Mouse (Mus musculus): ENCODE measurements at regions not wholly inside any gene's neighbourhood (a gene's known extent, or its start where the extent isn't known, plus 50 kb on each side); places are given as distances from the start of the nearest gene placed in this dataset.
A peak's percentile ranks its signal among the peaks of the same experiment; 100 is the strongest.

DNA sequence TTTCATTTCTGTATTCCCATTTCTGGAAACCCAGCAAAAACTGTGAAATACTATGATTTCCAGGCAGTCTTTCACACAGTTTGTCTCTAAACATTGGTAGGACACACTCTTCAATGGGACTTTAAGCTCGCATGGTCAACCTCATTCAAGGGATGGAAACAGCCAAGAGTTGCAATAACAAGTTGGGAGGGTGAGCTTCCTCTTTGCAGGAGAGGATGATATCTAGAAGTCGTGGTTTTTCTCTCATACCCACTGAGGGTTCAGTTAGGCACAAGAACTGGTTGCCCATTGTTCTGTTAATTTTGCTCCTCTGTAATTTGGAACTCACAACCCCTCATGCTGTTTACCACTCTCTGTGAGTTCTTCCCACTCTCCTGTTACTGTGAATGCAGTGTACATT is 290.5 kb downstream of the Satb1 start:
- Histone ChIP-seq H3K27me3 (ENCODE audit: insufficient read depth, low read length) (no peaks in the 10 kb centered on the region), H3K9ac (replicated peaks; ENCODE audit: low read length) (no peak overlapping the region), H3K4me1 (ENCODE audit: insufficient read depth, low read length) (no peaks in the 10 kb centered on the region), H3K36me3 (ENCODE audit: insufficient read depth, low read length) (no peaks in the 10 kb centered on the region), H3K9me3 (ENCODE audit: low read length) (no peaks in the 10 kb centered on the region), H3K4me3 (ENCODE audit: low read length) (no peak overlapping the region), H3K27ac (ENCODE audit: low read length) (no peak overlapping the region), H3K4me2 (replicated peaks; ENCODE audit: low read depth, low read length) (no peak overlapping the region)
- no peak for ATAC-seq (ENCODE audit: low FRiP score, low TSS enrichment)
- WGBS, result 81% methylated on average over 2 of the region's 2 CpGs

DNA sequence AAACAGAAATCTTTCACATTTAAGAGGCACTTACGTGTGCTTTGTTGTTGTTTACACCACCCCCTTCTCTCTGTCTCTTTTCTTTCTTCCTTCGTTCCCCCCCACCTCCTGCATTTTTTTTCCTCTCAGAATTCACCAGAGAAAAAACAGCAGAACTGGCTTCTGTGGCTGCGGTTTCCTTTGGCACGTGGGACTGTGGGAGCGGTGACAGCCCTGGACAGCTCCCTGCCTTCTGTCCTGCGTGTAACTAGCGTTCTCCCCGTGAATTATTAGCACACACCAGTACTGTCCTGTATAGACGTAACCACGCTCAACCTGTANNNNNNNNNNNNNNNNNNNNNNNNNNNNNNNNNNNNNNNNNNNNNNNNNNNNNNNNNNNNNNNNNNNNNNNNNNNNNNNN is 298.4 kb downstream of the Satb1 start:
- H3K9ac ChIP-seq (replicated peaks; ENCODE audit: low read length), result no peak overlapping the region
- peak overlapping the region; percentile 48 for H3K4me2 ChIP-seq (replicated peaks; ENCODE audit: low read depth, low read length)
- 7% methylated on average over 10 of the region's 10 CpGs for WGBS
- no peaks in the 10 kb centered on the region for H3K27me3 ChIP-seq (ENCODE audit: insufficient read depth, low read length)
- peak overlapping the region; percentile 20; the same call in 1 of the 2 replicates for H3K4me3 ChIP-seq (ENCODE audit: low read length)
- H3K36me3 ChIP-seq (ENCODE audit: insufficient read depth, low read length), result no peaks in the 10 kb centered on the region
- H3K27ac ChIP-seq (ENCODE audit: low read length), result no peak overlapping the region
- 0 out of 2 replicates have a peak, but pooled peaks cover 7% of the 10 kb centered on the region for H3K4me1 ChIP-seq (ENCODE audit: insufficient read depth, low read length)
- peak; percentile 88 for ATAC-seq (ENCODE audit: low FRiP score, low TSS enrichment)
- no peaks in the 10 kb centered on the region for H3K9me3 ChIP-seq (ENCODE audit: low read length)

DNA sequence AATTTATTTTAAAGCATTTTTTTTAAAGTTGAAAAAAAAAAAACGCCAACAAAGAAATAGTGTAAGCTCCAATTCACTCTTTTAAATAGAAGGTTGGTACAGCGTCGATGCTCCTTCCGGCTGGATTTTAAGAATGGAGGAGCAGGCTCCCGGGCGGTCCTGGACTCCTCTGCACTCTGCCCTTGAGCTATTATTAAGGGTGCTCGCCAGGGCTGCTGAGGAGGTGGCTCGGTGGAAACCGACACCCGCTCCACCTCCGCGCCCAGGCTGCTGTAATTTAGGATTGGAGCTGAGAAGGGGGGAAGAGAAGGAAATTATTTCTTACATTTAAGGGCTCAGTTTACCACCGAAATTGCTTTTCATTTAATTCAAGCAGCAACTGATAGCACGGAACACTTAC is 298.8 kb downstream of the Satb1 start:
- Histone ChIP-seq H3K9ac (replicated peaks; ENCODE audit: low read length) (no peak overlapping the region), H3K4me3 (ENCODE audit: low read length) (peak overlapping the region; percentile 20; the same call in 1 of the 2 replicates), H3K27me3 (ENCODE audit: insufficient read depth, low read length) (no peaks in the 10 kb centered on the region), H3K27ac (ENCODE audit: low read length) (no peak overlapping the region), H3K36me3 (ENCODE audit: insufficient read depth, low read length) (no peaks in the 10 kb centered on the region), H3K4me2 (replicated peaks; ENCODE audit: low read depth, low read length) (peak overlapping the region; percentile 48), H3K9me3 (ENCODE audit: low read length) (no peaks in the 10 kb centered on the region), H3K4me1 (ENCODE audit: insufficient read depth, low read length) (0 out of 2 replicates have a peak, but pooled peaks cover 7% of the 10 kb centered on the region)
- ATAC-seq (ENCODE audit: low FRiP score, low TSS enrichment), result peak; percentile 91
- 6% methylated on average over 14 of the region's 14 CpGs for WGBS

DNA sequence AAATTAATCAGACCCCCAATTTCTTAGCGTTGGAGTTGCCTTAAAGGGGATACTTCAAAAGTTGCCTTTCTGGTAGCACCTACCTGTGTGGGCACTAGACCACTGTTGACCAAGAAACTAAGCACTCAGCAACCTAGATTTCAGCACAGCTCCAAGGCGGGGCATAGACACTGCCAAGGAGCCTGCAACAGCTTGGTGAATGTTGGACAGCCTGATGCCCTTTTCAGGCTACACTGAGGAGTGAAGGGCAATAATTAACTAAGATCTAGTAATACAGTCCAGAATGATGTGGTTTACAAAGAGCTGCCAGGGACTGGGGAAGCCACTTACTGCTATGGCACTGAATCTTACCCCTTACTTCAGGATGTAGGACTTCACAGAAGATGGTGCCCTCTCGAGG is 304.9 kb downstream of the Satb1 start:
- WGBS, result 82% methylated on average over 3 of the region's 3 CpGs
- Histone ChIP-seq H3K4me1 (ENCODE audit: insufficient read depth, low read length) (no peaks in the 10 kb centered on the region), H3K9ac (replicated peaks; ENCODE audit: low read length) (no peak overlapping the region), H3K4me2 (replicated peaks; ENCODE audit: low read depth, low read length) (no peak overlapping the region), H3K27ac (ENCODE audit: low read length) (no peak overlapping the region), H3K9me3 (ENCODE audit: low read length) (no peaks in the 10 kb centered on the region), H3K36me3 (ENCODE audit: insufficient read depth, low read length) (no peaks in the 10 kb centered on the region), H3K4me3 (ENCODE audit: low read length) (no peak overlapping the region), H3K27me3 (ENCODE audit: insufficient read depth, low read length) (no peaks in the 10 kb centered on the region)
- peak; percentile 79 for ATAC-seq (ENCODE audit: low FRiP score, low TSS enrichment)

DNA sequence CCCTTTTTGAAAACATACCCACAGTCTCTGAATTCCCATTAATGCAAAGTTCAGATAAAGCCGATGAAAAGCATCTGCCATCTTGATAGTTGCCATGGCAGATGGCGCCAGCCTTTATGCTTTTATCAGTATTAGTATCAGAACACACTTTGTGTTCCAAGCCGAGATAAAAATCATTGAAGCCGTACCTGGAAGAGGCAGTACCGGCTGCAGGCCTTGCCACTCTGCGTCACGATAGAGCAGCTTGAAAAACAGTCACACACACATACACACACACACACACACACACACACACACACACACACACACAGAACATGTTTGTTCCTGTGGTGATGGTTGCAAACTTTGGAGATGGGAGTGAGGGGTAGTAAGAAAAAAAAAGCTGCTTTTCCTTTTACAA is 306.2 kb downstream of the Satb1 start:
- Histone ChIP-seq H3K27me3 (ENCODE audit: insufficient read depth, low read length) (no peaks in the 10 kb centered on the region), H3K36me3 (ENCODE audit: insufficient read depth, low read length) (no peaks in the 10 kb centered on the region), H3K9ac (replicated peaks; ENCODE audit: low read length) (no peak overlapping the region), H3K27ac (ENCODE audit: low read length) (no peak overlapping the region), H3K4me3 (ENCODE audit: low read length) (no peak overlapping the region), H3K9me3 (ENCODE audit: low read length) (0 out of 2 replicates have a peak, but pooled peaks cover 3% of the 10 kb centered on the region), H3K4me1 (ENCODE audit: insufficient read depth, low read length) (no peaks in the 10 kb centered on the region), H3K4me2 (replicated peaks; ENCODE audit: low read depth, low read length) (no peak overlapping the region)
- 75% methylated on average over 7 of the region's 7 CpGs for WGBS
- ATAC-seq (ENCODE audit: low FRiP score, low TSS enrichment), result no peak

DNA sequence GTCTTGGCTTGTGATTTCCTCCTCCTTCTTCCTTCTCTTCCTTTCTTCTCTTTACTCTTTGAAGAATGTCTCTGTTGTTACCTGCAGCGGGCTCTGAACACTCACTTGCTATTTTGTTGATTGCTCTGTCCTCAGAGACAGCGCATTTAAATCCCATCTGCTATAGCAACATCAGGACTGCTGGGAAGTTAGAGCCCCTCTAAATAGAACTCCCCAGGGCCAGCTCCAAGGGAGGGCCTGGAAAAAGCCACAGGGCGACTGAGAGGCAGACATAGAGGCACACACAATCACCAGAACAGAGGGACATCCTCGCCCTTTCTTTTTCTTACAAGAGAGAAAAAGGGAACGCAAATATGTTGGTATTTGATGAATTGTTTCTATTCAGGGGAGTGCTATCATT is 306.6 kb downstream of the Satb1 start:
- WGBS, result 34% methylated on average over 5 of the region's 5 CpGs
- H3K4me3 ChIP-seq (ENCODE audit: low read length), result no peak overlapping the region
- 0 out of 2 replicates have a peak, but pooled peaks cover 3% of the 10 kb centered on the region for H3K9me3 ChIP-seq (ENCODE audit: low read length)
- H3K27me3 ChIP-seq (ENCODE audit: insufficient read depth, low read length), result no peaks in the 10 kb centered on the region
- H3K27ac ChIP-seq (ENCODE audit: low read length), result no peak overlapping the region
- H3K4me2 ChIP-seq (replicated peaks; ENCODE audit: low read depth, low read length), result no peak overlapping the region
- no peaks in the 10 kb centered on the region for H3K4me1 ChIP-seq (ENCODE audit: insufficient read depth, low read length)
- no peaks in the 10 kb centered on the region for H3K36me3 ChIP-seq (ENCODE audit: insufficient read depth, low read length)
- ATAC-seq (ENCODE audit: low FRiP score, low TSS enrichment), result no peak
- H3K9ac ChIP-seq (replicated peaks; ENCODE audit: low read length), result no peak overlapping the region

DNA sequence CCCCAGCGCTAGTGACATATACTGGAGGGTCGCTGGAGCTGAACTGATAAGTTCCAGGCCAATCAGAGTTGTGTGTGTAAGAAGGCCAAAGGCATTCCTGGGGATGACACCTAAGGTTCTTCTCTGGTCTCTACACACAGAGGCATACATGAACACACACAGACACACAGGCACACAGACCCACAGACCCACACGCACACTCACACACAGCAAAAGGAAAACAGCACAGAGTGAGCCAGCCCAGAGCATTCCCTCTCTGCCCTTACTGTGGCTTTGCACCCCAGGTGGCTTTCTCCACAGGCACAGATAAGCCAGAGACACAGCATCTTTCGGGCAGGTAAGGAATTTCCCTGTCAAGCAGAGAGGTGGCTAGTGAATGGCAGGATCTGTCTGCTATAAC is 307.1 kb downstream of the Satb1 start:
- no peak overlapping the region for H3K4me2 ChIP-seq (replicated peaks; ENCODE audit: low read depth, low read length)
- no peaks in the 10 kb centered on the region for H3K4me1 ChIP-seq (ENCODE audit: insufficient read depth, low read length)
- H3K9ac ChIP-seq (replicated peaks; ENCODE audit: low read length), result no peak overlapping the region
- 0 out of 2 replicates have a peak, but pooled peaks cover 3% of the 10 kb centered on the region for H3K9me3 ChIP-seq (ENCODE audit: low read length)
- no peaks in the 10 kb centered on the region for H3K27me3 ChIP-seq (ENCODE audit: insufficient read depth, low read length)
- ATAC-seq (ENCODE audit: low FRiP score, low TSS enrichment), result no peak
- 54% methylated on average over 4 of the region's 4 CpGs for WGBS
- no peak overlapping the region for H3K27ac ChIP-seq (ENCODE audit: low read length)
- H3K36me3 ChIP-seq (ENCODE audit: insufficient read depth, low read length), result no peaks in the 10 kb centered on the region
- no peak overlapping the region for H3K4me3 ChIP-seq (ENCODE audit: low read length)

DNA sequence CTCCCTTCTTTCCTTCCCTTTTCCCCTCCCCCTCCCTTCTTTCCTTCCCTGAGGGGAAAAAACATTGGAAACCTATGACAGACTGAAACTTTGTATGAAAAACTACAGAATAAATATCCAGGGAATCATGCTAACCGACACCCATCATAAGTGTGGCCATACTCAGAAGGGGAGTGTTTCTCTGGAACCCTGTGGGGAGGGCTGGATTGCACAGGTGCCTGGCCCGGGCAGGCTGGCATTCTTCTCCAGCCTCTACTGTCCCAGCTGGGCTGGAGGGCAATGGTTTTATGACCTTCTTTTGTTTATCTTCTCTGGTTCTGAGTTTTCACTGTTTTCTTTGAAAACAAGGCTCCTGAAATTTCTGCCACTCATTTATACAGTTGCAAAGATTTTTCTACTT is 307.9 kb downstream of the Satb1 start:
- no peaks in the 10 kb centered on the region for H3K36me3 ChIP-seq (ENCODE audit: insufficient read depth, low read length)
- H3K4me2 ChIP-seq (replicated peaks; ENCODE audit: low read depth, low read length), result no peak overlapping the region
- no peaks in the 10 kb centered on the region for H3K27me3 ChIP-seq (ENCODE audit: insufficient read depth, low read length)
- H3K27ac ChIP-seq (ENCODE audit: low read length), result no peak overlapping the region
- no peaks in the 10 kb centered on the region for H3K4me1 ChIP-seq (ENCODE audit: insufficient read depth, low read length)
- H3K9ac ChIP-seq (replicated peaks; ENCODE audit: low read length), result no peak overlapping the region
- H3K9me3 ChIP-seq (ENCODE audit: low read length), result 0 out of 2 replicates have a peak, but pooled peaks cover 3% of the 10 kb centered on the region
- WGBS, result 10% methylated on average over 2 of the region's 2 CpGs
- no peak overlapping the region for H3K4me3 ChIP-seq (ENCODE audit: low read length)
- ATAC-seq (ENCODE audit: low FRiP score, low TSS enrichment), result peak; percentile 86

DNA sequence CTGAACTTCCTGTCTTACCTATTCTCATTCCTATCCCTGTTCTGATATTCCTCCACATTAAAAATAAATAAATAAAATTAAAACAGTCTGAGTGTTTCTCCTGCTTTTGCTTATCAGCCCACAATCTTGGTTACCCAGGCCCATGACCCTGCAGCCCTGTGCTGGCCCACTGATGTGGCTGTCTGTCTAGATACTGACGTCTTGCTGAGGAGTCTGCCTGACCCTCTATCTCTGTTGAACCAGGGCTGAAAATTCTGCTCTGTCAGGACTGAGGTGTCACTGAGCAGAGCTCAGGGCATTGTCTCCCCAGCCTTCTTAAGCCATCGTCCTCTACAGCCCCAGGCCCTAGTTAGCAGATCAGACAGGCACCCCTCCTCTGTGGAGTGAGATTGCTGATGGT is 321.2 kb downstream of the Satb1 start:
- no peaks in the 10 kb centered on the region for H3K9me3 ChIP-seq (ENCODE audit: low read length)
- no peaks in the 10 kb centered on the region for H3K4me1 ChIP-seq (ENCODE audit: insufficient read depth, low read length)
- no peak overlapping the region for H3K4me2 ChIP-seq (replicated peaks; ENCODE audit: low read depth, low read length)
- H3K27ac ChIP-seq (ENCODE audit: low read length), result no peak overlapping the region
- no peak overlapping the region for H3K4me3 ChIP-seq (ENCODE audit: low read length)
- H3K9ac ChIP-seq (replicated peaks; ENCODE audit: low read length), result no peak overlapping the region
- H3K36me3 ChIP-seq (ENCODE audit: insufficient read depth, low read length), result no peaks in the 10 kb centered on the region
- ATAC-seq (ENCODE audit: low FRiP score, low TSS enrichment), result no peak
- 70% methylated on average over 2 of the region's 2 CpGs for WGBS
- no peaks in the 10 kb centered on the region for H3K27me3 ChIP-seq (ENCODE audit: insufficient read depth, low read length)

DNA sequence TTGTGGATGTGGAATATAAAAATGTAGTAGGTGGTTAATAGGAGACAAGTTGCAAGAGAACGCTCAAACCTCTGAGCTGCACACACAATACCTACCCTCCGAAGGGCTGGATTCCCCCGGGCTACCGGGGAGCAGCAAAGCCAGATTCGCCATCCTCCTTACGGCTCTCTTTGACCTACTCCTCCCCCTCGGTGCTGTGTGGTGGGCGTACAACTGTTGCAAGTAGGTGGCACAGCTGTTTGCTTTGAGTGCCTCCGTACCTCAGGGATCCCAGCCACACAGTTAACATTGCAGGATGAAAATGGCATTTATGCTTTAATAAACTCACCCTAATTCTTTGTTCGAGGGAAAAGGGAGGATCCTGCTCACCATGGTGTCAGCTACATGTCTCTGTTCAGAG is 321.6 kb upstream of the Tbc1d5 start:
- H3K9me3 ChIP-seq (ENCODE audit: low read length), result no peaks in the 10 kb centered on the region
- ATAC-seq (ENCODE audit: low FRiP score, low TSS enrichment), result no peak
- WGBS, result 81% methylated on average over 10 of the region's 10 CpGs
- no peak overlapping the region for H3K27ac ChIP-seq (ENCODE audit: low read length)
- no peaks in the 10 kb centered on the region for H3K27me3 ChIP-seq (ENCODE audit: insufficient read depth, low read length)
- no peak overlapping the region for H3K4me2 ChIP-seq (replicated peaks; ENCODE audit: low read depth, low read length)
- no peaks in the 10 kb centered on the region for H3K4me1 ChIP-seq (ENCODE audit: insufficient read depth, low read length)
- H3K36me3 ChIP-seq (ENCODE audit: insufficient read depth, low read length), result no peaks in the 10 kb centered on the region
- no peak overlapping the region for H3K4me3 ChIP-seq (ENCODE audit: low read length)
- no peak overlapping the region for H3K9ac ChIP-seq (replicated peaks; ENCODE audit: low read length)

Measured in kidney, embryonic 16.5 days (tissue).